Mouse (Mus musculus): Measurements from ENCODE around the gene Dph2.

Dph2 gene

DNA sequence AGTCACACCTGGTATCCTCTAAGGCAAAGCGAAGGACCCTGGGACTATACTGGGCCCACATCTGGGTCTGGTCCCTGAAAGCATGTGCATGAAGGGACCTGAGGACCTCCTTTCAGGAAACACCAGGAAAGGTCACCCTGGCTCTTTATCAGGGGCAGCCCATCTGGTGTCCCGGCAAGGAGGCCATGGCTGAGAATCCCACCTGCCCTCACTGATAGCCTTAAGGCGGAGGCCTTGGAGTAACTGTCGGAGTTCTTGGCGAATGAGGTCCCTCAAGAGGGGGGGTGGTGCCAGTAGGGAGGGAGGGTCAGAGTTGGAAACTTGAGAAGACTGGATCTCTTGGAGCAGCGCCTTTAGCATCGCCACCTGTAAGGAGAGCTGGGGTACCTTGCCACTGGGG, 20.0 kb downstream of the Dph2 start:
- no peak for DNase-seq (ENCODE audit: low spot score)

- DNase-seq (ENCODE audit: low spot score): no peak
Observed at GRCm38 (mm10) chr4:117870437-117870836, 21.4 kb downstream of the Dph2 start.

DNA sequence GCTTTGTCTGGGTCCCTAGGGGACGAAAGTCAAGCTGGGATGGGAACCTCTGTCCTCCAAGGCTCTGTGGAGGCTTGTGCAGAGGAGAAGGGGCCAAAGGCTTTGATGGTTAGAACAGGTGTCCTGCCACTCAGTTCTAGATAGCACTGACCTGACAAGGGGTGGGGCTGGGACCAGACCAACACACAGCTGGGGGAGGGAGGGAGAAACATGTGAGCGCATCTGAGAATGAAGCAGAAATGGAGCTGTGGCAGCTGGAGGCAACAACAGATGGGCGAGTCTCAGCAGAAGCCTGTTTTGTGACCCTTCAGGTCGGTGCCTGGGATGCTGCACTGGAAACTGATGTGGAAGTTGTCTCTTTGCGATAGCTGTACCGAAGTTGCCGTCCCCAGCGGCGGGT, 22.5 kb downstream of the Dph2 start:
- DNase-seq (ENCODE audit: low spot score): no peak

DNA sequence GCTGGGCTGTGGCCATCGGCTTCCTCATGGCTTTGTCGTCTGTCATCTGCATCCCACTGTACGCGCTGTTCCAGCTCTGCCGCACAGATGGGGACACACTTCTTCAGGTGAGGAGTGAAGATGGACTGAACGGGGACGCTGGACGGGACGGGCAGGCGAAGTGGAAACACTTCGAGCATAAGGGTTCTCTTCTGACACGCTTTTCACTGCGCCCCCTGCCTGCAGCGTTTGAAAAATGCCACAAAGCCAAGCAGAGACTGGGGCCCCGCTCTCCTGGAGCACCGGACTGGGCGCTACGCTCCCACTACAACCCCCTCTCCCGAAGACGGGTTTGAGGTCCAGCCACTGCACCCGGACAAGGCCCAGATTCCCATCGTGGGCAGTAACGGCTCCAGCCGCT, 24.0 kb downstream of the Dph2 start:
- peak; percentile 54 for DNase-seq (ENCODE audit: low spot score)

DNA sequence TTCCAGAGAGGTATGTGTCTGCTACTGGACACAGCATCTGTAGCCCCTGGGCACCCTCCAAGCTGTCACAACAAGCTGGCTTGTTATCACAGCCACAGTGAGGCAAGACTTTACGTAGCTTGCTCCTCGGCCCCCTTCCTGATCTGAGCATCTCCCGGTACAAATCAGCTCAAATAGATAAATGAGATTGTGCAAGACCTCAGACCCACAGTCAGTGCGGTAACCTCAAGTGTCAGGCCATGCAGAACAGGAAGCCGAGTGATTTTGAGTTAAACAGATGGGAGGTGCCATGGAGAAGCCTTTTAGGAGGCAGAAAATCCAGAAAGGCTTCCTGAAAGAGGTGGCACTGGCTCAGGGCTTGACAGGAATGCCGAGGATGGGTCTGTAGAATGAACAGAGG, 24.8 kb downstream of the Dph2 start:
- DNase-seq (ENCODE audit: low spot score): no peak

DNA sequence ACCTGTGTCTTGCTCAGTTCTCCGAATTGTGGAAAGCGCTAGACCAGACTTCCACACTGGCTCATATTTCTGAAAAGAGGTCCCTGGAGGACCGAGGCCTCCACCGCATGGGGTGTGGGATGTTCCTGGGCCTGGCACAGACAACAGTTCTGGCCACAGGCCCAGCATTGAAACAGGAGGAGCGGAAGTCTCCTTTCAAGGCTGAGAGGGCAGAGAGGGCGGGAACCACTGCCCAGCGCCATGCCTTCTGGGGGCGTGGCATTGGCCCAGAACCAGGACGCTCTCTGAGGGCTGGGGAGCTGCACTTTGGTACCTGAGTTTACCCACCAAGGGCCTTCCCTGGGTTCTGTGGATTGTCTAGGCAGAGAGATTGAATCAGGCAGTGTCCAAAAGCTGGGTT, 25.7 kb downstream of the Dph2 start:
- DNase-seq (ENCODE audit: low spot score): peak; percentile 49

GRCm38 (mm10) chr4:117862823-117863222, 29.0 kb downstream of the Dph2 start:
- DNase-seq (ENCODE audit: low spot score): no peak

DNA sequence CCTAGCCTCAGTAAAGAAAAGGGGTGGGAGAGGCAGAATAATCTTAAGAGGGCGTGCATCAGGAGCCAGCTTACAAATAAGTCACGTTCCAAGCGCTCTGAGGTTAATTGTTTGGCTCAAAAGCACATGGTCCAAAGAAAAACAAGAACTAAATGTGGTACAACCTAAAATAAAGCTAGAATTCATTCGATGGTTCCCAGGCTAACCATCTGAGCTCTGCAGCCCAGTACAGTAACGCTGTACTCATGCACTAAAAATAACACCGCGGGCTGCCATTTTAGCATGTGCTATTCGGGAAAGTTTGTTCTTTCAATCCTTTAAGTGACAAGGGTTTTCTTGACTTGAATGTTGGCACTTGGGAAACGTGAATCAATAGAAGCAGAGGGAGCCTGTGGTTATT, 31.3 kb downstream of the Dph2 start:
- DNase-seq (ENCODE audit: low spot score): no peak

GRCm38 (mm10) chr4:117858794-117859193, 33.0 kb downstream of the Dph2 start:
- peak; percentile 77 for DNase-seq (ENCODE audit: low spot score)

DNA sequence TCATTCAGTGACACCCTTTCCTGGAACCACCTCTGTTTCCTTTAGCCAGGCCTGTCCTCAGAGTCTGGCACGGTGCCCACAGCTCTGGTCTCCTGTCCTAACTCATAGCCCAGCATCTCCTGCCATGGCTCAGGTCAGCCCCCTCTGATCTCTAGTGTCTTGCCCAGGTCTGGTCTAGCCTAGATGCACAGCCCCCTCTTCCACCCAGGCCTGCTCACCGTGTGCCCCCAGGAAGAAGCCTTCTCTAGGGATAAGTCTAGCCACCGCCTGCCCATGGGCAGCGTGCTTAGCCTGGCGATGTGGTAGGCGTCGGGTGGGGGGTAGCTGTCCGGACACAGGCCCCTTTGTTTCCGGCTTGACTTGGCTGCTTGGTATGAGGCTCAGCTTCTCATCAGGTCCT, 36.7 kb downstream of the Dph2 start:
- no peak for DNase-seq (ENCODE audit: low spot score)

GRCm38 (mm10) chr4:117852152-117852868, 39.5 kb downstream of the Dph2 start:
- no peak for DNase-seq (ENCODE audit: low spot score)

GRCm38 (mm10) chr4:117850871-117851270, 41.0 kb downstream of the Dph2 start:
- no peak for DNase-seq (ENCODE audit: low spot score)

GRCm38 (mm10) chr4:117850176-117850575, 41.7 kb downstream of the Dph2 start:
- DNase-seq (ENCODE audit: low spot score): no peak

DNA sequence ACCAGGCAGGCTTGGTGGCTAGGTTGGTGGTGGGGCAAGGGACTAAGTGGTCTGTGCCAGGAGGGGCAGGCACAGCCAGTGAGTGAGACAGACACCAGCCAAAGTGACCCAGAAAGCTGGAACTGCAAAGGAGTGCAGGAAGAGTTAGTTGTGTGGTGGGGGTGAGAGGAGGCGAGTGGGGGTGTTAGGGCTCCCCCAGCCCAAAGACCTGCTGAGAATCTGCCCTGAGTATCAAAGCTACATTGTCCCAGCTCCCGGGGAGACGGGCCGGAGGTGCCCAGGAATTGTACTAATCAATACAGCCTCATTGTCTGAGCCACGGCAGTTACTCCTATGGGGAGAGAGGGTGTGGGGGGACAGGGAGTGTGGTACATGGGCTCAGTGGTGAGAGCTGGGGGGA, 42.3 kb downstream of the Dph2 start:
- DNase-seq (ENCODE audit: low spot score): no peak

GRCm38 (mm10) chr4:117849063-117849462, 42.8 kb downstream of the Dph2 start:
- DNase-seq (ENCODE audit: low spot score): no peak

GRCm38 (mm10) chr4:117847011-117847410, 44.8 kb downstream of the Dph2 start:
- no peak for DNase-seq (ENCODE audit: low spot score)

- DNase-seq (ENCODE audit: low spot score): no peak
Observed at GRCm38 (mm10) chr4:117846261-117846660, 45.6 kb downstream of the Dph2 start.

DNA sequence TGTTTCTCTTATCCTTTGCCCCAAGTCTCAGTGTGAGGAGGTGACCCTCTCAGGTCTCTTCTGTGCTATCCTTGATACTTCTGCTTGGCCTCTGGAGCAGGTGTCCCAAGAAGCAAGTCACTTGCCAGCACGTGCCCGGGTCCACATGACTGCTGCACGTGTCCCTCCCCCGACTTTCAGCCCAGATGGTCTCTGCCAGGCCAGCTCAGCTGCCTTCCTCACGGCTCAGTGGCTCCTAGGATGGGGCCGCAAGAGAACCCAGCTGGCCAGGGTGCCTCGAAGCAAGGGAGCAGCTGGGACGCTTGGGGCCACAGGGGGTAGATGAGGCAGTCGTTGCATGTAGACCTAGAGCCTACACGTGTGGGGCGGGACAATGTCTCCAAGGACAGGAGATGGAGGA, 46.5 kb downstream of the Dph2 start:
- DNase-seq (ENCODE audit: low spot score): no peak

DNA sequence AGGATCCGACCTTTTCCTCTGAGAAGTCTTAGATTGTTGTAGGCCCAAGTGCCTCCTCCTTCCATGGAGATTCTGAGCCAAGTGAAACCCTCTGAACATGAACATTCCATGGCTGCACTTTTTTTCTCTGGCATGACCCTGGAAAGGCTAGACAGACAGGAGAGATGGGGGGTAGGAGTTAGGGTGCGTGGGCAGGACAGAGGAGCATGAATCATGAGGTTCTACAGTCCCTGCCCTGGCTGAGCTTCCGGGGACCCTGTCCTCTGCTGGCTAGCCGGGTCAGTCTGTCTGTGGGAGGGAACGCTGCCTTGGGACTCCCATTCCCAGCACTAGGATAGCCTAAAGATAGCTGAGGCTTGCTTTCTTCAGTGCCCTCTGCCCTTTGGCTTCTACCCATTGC, 47.4 kb downstream of the Dph2 start:
- no peak for DNase-seq (ENCODE audit: low spot score)

DNA sequence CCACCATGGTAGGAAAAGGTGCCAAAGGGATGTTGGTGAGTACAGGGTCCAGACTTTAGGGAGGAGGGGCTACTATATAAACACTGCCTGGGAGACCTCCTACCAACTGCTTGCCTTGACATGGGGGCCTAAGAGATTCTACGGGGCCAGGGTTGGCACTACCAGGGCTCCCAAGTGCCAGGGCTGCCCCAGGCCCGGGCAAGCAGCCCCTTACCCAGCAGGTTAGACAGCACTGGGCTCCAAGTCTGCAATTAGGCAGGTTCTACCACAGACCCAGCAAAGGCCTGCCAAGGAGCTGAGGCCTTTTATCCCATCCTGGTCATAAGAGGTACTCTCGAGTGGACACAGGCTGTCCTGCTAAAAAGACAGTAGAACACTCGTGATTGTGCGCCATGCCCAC, 48.7 kb downstream of the Dph2 start:
- DNase-seq (ENCODE audit: low spot score): no peak

- no peak for DNase-seq (ENCODE audit: low spot score)
Observed at GRCm38 (mm10) chr4:117841566-117841965, 50.3 kb downstream of the Dph2 start.

DNA sequence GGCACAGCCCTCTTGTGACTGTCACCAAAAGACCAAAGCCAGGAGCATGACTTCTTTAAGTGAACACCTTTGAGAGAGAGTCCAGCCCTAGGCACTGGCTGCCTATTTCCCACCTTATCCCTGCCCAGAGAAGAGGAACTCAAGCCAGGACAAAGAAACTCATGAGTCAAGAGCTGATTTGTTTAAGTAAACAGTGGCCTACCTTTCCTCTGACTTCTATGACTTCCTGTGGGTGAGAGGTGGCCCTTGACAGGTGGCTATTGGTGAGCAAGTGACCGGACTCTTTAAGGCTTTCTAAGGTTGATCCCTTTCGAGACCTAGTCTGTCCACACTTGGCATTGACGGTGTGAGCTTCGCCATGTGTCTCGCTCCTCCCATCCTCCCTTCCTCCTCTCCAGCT, 51.0 kb downstream of the Dph2 start:
- DNase-seq (ENCODE audit: low spot score): no peak

- DNase-seq (ENCODE audit: low spot score): no peak
Observed at GRCm38 (mm10) chr4:117839366-117839765, 52.5 kb downstream of the Dph2 start.
